Mouse (Mus musculus) forebrain, embryonic 11.5 days (tissue): Measurements from ENCODE around the gene Rragd. TPM values are rescaled to one million over a fixed set of nuclear protein-coding genes. Genes with fewer than 3 reads are reported as not detected.

Source experiments
- ATAC-seq: fragments of 200-750 bp; cut with Nextera tagmentation; replicated peaks from 2 replicates; pipeline ENCODE4 v1.8.0; 2017; ENCODE audit warnings: moderate TSS enrichment; ENCODE audit not compliant: low FRiP score
- DNase-seq: peaks from one replicate; pipeline ENCODE4 v3.0.0-alpha.2; 2017; ENCODE audit warnings: low spot score
- H3K27ac ChIP-seq: fragments of 300-500 bp; sonication (generic); 2 replicates; pipeline ENCODE4 v1.5.1; 2014; ENCODE audit warnings: low read depth, low read length
- H3K27me3 ChIP-seq: fragments of 300-500 bp; sonication (generic); 2 replicates; pipeline ENCODE4 v1.6.1; 2014; ENCODE audit warnings: mild to moderate bottlenecking, low read length, mixed read lengths; ENCODE audit not compliant: control insufficient read depth, insufficient read depth
- H3K36me3 ChIP-seq: fragments of 300-500 bp; sonication (generic); 2 replicates; pipeline ENCODE4 v1.6.1; 2014; ENCODE audit warnings: mild to moderate bottlenecking, low read length, moderate library complexity, mixed read lengths; ENCODE audit not compliant: control insufficient read depth, insufficient read depth
- H3K4me1 ChIP-seq: fragments of 300-500 bp; sonication (generic); replicated peaks from 2 replicates; pipeline ENCODE4 v1.6.1; 2014; ENCODE audit warnings: low read length, mixed read lengths; ENCODE audit not compliant: control insufficient read depth, insufficient read depth
- H3K4me2 ChIP-seq: fragments of 300-500 bp; sonication (generic); 2 replicates; pipeline ENCODE4 v1.6.1; 2014; ENCODE audit warnings: low read depth, mild to moderate bottlenecking, low read length, moderate library complexity, mixed read lengths; ENCODE audit not compliant: severe bottlenecking
- H3K4me3 ChIP-seq: fragments of 300-500 bp; sonication (generic); 2 replicates; pipeline ENCODE4 v1.5.1; 2014; ENCODE audit warnings: low read depth, low read length
- H3K9ac ChIP-seq: fragments of 300-500 bp; sonication (generic); 2 replicates; pipeline ENCODE4 v1.6.1; 2014; ENCODE audit warnings: low read length
- H3K9me3 ChIP-seq: fragments of 300-500 bp; sonication (generic); 2 replicates; pipeline ENCODE4 v1.6.1; 2016; ENCODE audit warnings: low read length, mixed read lengths; ENCODE audit not compliant: control insufficient read depth
- WGBS: fragments of 180-500 bp; shearing (Covaris S2); extraction: QIAGEN DNeasy Blood & Tissue Kit; methylation state at CpG from one replicate; pipeline ENCODE4 v1.1.7; 2014; 5-methylcytosine and 5-hydroxymethylcytosine counted together
- polyA plus RNA-seq: library from polyadenylated mRNA; unstranded; fragments of >200 nt; fragmentation: Nextera tagmentation; extraction: Ambion mirVana; gene quantifications from 2 replicates; pipeline ENCODE4 v1.2.1, GENCODE M21; 2014

Gene Rragd
- polyA plus RNA-seq, 1 experiment from 2014 or later, result 30.2 TPM

DNA sequence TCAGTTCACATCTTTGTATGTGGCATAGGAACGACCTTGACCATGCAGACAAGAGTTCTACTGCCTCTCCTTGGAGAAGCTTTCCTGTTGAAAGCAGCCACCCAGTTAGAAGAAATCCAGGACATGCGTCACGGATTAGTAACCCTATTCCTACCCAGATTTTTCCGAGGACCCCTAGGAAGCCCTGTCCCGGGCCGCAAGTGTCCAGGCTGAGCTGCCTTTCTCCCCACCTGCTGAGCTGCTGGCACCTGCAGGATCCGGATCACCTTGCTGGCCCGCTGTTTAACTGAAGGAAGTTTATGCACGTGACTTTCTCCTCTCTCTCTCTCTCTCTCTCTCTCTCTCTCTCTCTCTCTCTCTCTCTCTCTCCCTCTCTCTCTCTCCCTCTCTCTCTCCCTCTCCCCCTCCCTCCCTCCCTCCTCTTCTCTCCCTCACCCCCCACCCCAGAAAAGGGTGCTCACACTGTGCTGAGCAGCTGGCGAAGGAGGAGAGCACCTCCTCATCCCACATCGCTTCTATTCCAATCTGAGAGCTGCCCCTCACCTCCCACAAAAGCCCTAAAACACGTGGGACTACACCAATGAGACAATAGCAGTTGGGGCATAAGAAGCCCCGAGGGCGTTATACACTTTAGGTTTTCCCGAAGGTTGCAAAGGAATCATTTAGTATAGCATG, 659 bp upstream of the Rragd start:
- no peaks in the 10 kb centered on the region for H3K9me3 ChIP-seq
- peak overlapping the region; percentile 86 for H3K4me3 ChIP-seq
- no peaks in the 10 kb centered on the region; the same call in 1 of the 2 replicates for H3K27me3 ChIP-seq
- no peaks in the 10 kb centered on the region for H3K36me3 ChIP-seq
- 1% methylated on average over 15 of the region's 15 CpGs for WGBS
- H3K4me1 ChIP-seq, result peaks cover 15% of the 10 kb centered on the region
- H3K27ac ChIP-seq, result no peak overlapping the region
- ATAC-seq (peak; percentile 29; the same call in 1 of the 2 replicates), DNase-seq (no peak)
- H3K9ac ChIP-seq, result peak overlapping the region; percentile 95
- H3K4me2 ChIP-seq, result peak overlapping the region; percentile 97

DNA sequence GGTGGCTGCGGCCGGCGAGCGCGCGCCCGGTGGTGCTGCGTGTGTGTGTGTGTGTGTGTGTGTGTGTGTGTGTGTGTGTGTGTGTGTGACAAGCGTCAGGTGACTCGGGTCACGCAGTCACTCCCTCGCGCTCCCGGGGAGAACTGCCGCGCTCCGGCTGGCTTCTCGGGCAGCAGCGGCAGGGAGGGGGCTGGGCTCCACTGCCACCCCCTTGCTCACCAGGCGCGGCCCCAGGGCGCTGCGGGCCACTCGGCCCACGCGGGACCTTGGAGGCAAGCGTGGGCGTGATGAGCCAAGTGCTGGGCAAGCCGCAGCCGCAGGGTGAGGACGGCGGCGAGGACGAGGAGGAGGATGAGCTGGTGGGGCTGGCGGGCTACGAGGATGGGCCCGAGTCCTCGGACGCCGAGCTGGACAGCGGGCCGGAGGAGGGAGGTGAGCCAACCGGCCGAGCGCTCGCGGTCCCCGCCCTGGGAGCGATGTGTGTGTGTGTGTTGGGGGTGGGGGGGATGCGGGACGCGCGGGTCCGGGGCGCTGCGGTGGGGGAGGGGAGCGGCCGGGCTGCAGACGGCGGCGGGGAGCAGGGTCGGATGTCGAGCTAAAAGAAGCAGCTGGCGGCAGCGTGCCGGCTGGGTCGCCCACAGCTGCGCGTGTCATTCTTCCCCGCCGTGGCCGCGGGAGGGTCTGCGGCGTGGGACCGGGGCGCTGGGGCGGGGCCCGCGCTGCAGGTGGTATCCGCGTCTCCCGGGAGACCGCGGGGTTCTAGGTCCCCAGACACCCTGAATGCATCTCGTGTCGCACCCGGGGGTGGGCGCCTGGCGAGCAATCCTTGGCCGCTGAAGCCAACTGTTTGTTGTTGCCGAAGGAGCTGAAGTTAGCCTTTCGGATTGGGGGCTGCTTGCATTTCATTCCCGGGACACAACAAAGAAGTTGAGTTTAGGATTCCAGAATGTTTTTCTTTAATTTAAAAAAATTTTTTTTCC, 629 bp downstream of the Rragd start:
- H3K4me3 ChIP-seq, result peak overlapping the region; percentile 86
- WGBS, result under 1% methylated on average over 77 of the region's 94 CpGs

DNA sequence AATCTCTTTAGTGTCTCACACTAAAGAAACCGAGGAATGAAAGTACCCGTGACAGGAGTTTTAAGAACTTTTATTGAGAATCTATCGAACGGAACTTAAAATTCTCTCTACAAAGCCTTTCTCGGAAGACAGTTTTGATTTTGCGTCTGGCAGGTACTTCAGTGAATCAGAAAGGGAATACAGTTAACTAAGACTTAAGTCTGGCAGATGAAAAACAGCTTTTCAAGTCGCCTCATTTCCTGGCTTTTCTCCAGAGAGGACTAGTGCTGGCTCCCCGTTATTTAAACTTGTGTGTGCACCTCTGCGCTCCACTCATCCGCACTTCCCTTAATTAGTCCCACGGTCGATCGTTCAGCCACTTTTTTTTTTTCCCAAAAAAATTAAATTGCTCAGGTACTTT, 1.4 kb downstream of the Rragd start:
- under 1% methylated on average over 13 of the region's 13 CpGs for WGBS
- Histone ChIP-seq H3K9ac (peak overlapping the region; percentile 95), H3K4me1 (peaks cover 15% of the 10 kb centered on the region), H3K36me3 (no peaks in the 10 kb centered on the region), H3K27me3 (no peaks in the 10 kb centered on the region; the same call in 1 of the 2 replicates), H3K4me3 (peak overlapping the region; percentile 86), H3K4me2 (peak overlapping the region; percentile 97), H3K9me3 (no peaks in the 10 kb centered on the region), H3K27ac (peak overlapping the region; percentile 81)
- DNase-seq, result peak; percentile 55
- ATAC-seq, result 0 out of 2 replicates have a peak, but pooled peaks have one; percentile 1

More for the DNA sequence above, 629 bp downstream of the Rragd start:
- no peaks in the 10 kb centered on the region for H3K36me3 ChIP-seq
- peak overlapping the region; percentile 81 for H3K27ac ChIP-seq
- DNase-seq (peak; percentile 86), ATAC-seq (peak; percentile 71)
- H3K27me3 ChIP-seq, result no peaks in the 10 kb centered on the region; the same call in 1 of the 2 replicates
- H3K4me1 ChIP-seq, result peaks cover 15% of the 10 kb centered on the region
- H3K9me3 ChIP-seq, result no peaks in the 10 kb centered on the region
- peak overlapping the region; percentile 97 for H3K4me2 ChIP-seq
- H3K9ac ChIP-seq, result peak overlapping the region; percentile 95

DNA sequence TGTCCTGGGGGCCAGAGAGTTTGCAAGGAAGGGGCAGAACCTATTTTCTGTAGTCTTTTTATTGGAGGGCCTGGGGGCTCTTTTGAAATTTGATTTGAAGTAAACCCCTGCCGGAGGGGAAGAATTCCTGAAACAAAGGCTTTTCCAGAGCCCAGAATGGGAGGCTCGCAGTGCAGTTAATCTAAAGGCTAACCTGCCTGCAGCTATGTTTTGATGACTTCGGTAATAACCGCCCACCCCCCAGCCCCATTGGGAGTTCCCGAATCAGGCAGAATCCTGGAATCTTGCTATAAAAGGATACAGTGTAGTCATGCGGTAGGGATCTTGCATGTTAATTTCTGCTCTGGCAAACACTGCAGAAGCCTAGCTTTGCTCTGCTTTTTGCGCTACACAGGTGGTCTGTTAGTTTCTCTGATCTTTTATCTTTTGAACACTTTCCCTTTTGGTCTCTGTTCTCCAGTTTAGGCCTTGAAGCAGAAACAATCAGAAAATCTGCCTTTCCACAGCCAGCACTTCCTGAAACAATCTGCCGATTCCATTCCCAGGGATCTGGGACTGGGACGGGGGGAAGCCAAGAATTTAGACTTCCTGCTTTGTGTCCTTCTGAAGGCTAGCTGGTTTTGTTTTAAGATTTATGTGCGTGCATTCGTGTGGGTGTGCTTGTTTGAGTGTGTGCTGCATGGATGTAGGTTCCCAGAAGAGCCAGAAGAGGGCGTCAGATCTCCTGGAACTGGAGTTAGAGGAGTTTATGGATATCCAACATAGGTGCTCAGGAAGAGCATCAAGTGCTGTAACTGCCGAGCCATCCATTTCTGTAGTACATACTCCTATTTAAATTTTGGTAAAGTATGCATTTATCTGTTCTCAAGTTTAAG, 2.2 kb downstream of the Rragd start:
- 7% methylated on average over 13 of the region's 13 CpGs for WGBS
- H3K4me1 ChIP-seq, result peaks cover 15% of the 10 kb centered on the region
- no peaks in the 10 kb centered on the region for H3K9me3 ChIP-seq

DNA sequence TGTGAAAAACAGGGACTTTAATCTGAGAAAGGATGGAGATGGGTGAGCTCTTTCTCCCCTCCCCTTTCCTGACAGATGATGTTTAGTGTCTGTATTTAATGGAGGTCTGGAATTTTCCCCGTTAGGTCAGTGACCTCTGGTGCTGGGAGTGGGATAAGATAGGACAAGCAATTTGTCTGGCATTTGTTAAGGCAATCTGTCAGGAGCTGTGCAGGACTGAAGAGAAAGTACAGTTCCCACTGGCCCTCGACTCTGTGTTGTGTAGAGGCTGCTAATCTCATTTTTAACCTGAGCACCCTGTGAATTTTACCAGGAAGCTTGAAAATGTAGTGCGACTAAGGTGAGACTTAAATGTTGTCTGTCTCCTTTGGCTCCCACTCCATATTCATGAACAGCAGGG, 2.8 kb downstream of the Rragd start:
- DNase-seq (no peak), ATAC-seq (no peak)
- 1% methylated on average over 3 of the region's 3 CpGs for WGBS
- H3K4me3 ChIP-seq, result no peak overlapping the region; the same call in 1 of the 2 replicates
- no peaks in the 10 kb centered on the region; the same call in 1 of the 2 replicates for H3K27me3 ChIP-seq
- no peak overlapping the region; the same call in 1 of the 2 replicates for H3K4me2 ChIP-seq
- H3K9ac ChIP-seq, result no peak overlapping the region; the same call in 1 of the 2 replicates
- no peak overlapping the region for H3K27ac ChIP-seq
- peaks cover 15% of the 10 kb centered on the region for H3K4me1 ChIP-seq
- no peaks in the 10 kb centered on the region for H3K36me3 ChIP-seq
- H3K9me3 ChIP-seq, result no peaks in the 10 kb centered on the region

More for the DNA sequence above, 2.2 kb downstream of the Rragd start:
- ATAC-seq, result peak; percentile 20; the same call in 1 of the 2 replicates
- Histone ChIP-seq H3K4me3 (peak overlapping the region; percentile 86), H3K27ac (peak overlapping the region; percentile 75), H3K27me3 (no peaks in the 10 kb centered on the region; the same call in 1 of the 2 replicates), H3K9ac (peak overlapping the region; percentile 95), H3K4me2 (peak overlapping the region; percentile 97), H3K36me3 (no peaks in the 10 kb centered on the region)
- peak; percentile 74 for DNase-seq

DNA sequence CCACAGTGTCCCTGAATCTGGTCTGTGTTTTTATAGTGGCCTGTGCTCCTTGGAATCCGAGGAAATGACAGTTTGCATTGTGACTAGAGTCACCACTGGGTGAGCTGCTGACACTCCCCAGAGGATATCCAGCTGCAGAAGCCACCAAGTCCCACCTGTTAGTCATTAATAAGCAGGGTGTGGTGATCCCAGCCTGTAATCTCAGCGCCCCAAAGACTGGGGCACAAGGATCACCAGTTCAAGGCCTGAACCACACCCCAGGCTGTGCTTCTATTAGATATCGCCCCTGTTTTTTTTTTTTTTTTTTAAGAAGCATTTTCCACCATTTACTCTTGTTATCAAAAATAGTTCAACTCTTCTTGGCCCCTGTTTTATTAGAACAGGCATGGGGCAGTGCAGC, 4.2 kb downstream of the Rragd start:
- Histone ChIP-seq H3K4me3 (no peak overlapping the region), H3K4me1 (peaks cover 15% of the 10 kb centered on the region), H3K27me3 (no peaks in the 10 kb centered on the region), H3K36me3 (no peaks in the 10 kb centered on the region), H3K9ac (no peak overlapping the region), H3K27ac (no peak overlapping the region), H3K4me2 (no peak overlapping the region), H3K9me3 (no peaks in the 10 kb centered on the region)
- no peak for DNase-seq
- WGBS, result 63% methylated on average over 3 of the region's 3 CpGs
- no peak for ATAC-seq

DNA sequence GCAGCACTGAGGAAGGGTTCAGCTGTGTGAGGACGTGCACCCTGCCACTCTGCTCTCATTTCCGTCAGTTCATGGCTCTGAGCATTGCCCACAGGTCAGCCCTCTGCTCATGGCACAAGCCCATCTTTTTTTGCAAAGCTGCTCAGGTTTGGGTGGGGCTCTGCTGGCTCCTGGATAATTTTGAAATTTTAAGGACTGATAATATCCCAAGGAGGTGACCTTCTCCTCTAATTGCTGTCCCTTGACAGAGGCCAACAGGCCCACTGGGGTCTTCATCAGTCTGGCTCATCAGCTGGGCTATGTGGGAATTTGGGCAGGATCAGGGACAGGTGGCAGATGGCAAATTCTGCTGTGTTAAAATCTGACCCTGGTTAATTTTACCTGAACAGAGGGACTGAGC, 6.5 kb downstream of the Rragd start:
- H3K4me1 ChIP-seq, result peaks cover 13% of the 10 kb centered on the region
- H3K36me3 ChIP-seq, result no peaks in the 10 kb centered on the region
- no peak overlapping the region for H3K9ac ChIP-seq
- H3K27ac ChIP-seq, result no peak overlapping the region
- WGBS, result 80% methylated on average over 2 of the region's 2 CpGs
- DNase-seq, result no peak
- no peaks in the 10 kb centered on the region for H3K9me3 ChIP-seq
- no peak overlapping the region for H3K4me2 ChIP-seq
- no peak for ATAC-seq
- H3K27me3 ChIP-seq, result no peaks in the 10 kb centered on the region
- H3K4me3 ChIP-seq, result no peak overlapping the region

DNA sequence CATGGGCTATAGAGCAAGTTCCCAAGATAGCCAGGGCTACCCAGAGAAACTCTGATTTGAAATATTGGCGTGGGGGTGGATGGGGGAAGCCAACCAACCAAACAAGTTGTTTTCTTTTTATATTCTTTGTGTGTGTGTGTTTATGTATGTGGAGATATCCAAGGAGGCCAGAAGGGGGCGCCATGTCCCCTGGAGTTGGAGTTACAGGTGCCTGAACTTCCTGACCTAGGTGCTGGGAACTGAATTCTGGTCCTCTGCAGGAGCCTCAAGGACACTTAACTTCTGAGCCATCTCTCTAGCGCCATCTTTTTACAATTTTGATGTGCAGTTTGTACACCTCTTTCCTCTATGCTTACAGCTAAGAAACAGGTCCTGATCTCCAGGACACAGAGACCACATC, 11.3 kb downstream of the Rragd start:
- Histone ChIP-seq H3K27ac (no peak overlapping the region), H3K4me1 (no peaks in the 10 kb centered on the region)

More for the DNA sequence above, 11.3 kb downstream of the Rragd start:
- H3K4me2 ChIP-seq, result no peak overlapping the region
- H3K9ac ChIP-seq, result no peak overlapping the region
- whole genome bisulfite sequencing, result 84% methylated on average over 3 of the region's 3 CpGs
- no peak for DNase-seq
- no peak overlapping the region for H3K4me3 ChIP-seq
- no peaks in the 10 kb centered on the region for H3K27me3 ChIP-seq
- no peak for ATAC-seq
- H3K9me3 ChIP-seq, result no peaks in the 10 kb centered on the region
- no peaks in the 10 kb centered on the region for H3K36me3 ChIP-seq
